Mouse (Mus musculus): ENCODE results near the gene Klf11.
"Not testable (repeated sequence)": the region's sequence is repeated elsewhere in the genome, so short reads cannot be mapped to it uniquely, and the experiment has no call there.

Klf11 gene

DNA sequence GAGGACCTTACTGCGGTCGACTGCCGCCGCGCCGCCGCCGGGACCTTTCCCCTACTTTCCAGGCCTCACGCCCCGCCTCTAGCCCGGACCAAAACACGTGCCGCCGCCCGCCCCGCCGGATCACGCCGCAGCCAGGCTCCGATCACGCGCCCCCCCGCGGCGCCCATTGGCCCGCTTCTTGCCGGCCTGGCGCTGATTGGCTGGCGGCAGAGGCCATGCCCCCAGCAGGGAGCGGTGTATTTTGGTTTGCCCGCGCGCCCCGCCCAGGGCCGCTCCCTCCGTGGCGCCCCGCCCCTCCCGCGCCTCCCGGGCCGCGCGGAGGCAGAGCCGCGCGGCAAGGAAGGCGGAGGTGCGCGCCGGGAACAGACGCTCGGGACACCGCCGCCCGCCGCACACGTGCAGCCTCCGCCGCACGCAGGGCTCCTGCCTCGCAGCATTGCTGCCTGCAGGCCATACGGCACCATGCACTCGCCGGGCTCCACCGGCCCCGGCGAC lies at the start of gene Klf11:
Gene Klf11, plus strand, starts transcription at position 212 of the 495 bp plus-strand sequence.
- DNase-seq, result peak; percentile 94 to 97

DNA sequence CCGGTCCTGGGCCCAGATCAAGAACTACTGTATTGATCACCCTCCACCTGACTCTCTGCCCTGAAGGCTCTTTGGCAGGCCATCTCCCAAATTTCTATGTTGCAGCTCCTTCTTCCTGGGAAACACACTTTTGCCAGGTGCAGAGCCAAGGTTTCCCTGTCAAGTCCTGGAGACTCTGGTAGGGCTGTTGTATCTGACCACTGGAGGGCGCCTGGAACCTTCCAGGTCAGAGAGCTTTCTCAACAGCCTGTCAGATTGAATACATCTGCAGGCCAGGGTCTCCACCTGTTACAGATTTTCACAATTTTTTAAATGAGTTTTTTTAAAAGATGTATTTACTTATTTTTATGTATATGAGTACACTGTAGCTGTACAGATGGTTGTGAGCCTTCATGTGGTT lies 47.8 kb upstream of the Klf11 start:
- peak; percentile 52 to 58 for DNase-seq

DNA sequence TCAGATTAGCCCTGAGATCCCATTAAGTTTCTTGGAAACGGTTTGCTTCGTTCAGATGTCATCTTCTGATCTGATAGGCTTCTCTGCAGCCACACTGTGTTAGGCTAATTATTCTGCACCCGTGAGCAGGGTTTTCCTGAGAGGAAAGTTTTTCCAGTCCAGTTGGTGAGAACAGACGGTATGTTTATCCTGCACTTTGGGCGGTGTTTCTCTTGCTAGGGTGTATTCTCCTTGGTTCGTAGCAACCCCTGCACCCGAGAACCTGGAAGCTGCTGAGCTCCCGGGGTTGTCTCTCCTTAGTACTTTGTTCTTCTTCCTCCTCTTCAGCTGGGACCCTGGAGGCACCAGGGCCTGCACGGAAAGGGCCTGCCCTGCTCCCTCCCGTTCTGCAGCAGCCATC lies 44.9 kb upstream of the Klf11 start:
- no peak for DNase-seq

DNA sequence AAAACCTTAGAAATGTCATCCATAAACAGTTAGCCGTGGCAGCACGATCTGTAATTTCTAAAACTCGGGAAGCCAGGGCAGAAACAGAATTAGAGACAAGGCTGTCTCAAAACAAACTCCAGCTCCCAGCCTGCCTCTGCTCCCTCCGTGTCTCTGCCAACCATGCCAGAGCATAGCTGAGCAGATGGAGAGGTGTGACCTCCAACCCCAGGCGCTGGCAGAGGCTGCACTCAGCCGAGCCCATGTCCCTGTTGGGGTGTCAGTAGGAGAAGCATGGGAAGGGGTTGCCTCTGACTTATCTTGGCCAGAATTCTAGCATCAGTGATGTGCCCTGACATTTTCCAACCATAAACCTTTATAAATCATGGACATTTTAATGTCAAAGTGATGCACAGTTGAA lies 38.5 kb upstream of the Klf11 start:
- DNase-seq, result no peak

DNA sequence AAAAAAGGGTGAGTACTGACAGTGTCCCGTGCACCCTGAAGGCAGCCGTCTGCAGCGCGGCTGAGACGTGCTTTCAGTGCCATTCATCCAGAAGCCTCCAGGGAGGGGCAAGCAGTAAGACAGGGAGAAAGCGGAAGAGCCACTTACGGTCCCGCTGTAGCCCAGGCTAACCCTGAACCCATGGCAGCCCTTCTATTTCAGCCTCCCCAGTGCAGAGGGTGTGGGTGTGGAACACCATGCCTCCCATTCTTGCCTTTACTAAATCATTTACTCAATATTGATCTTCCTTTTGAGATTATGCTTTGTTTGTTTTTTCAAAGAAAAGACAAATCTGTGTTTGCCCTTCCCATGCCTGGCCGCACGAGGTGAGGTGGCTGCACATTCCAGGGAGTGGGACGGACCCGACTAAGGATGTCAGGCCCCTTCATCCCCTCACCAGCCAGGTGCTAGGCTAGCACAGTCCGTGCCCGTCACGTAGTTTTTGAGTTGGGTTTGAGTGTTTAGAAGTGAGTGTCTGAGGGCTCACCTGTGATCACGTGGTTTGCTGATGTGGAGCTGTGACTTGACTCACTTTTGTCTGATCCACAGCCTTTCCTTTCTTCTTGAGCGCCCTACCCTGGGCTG lies 36.5 kb upstream of the Klf11 start:
- DNase-seq, result no peak

DNA sequence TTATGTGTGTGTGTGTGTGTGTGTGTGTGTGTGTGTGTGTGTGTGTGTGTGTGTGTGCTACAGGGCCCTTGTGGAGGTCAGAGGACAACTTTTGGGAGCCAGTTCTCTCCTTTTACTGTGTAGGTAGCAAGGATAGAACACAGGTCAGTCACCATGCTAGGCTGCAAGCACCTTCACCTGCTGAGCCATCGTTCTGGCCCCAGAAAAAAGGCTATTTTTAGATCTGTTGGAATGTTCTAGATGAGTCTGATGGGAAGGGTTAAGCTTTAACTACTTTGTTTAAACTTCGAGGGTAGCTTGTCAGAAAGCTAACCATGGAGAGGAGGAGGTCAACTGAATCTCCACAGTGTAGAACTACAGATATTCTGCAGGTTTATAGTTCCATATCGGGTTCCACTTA lies 35.9 kb upstream of the Klf11 start:
- no peak for DNase-seq

DNA sequence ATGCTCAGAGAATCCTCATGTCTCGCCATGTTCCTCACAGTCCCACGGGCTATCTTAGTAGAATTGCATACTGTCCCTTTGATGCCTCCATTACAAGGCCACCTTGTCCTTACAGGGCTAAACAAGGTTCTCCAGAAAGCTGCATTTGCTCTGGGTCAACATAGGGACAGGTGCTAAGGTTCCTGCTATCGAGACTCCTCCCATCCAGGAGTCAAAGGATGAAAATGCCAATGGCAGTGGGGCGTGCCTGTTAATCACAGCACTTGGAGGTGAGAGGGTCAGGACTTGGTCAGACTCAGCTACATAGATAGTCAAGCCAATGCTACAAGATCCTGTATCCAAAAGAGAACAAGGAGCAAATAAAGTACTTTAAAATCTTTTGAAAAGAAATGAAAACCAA lies 31.6 kb upstream of the Klf11 start:
- DNase-seq, result no peak

DNA sequence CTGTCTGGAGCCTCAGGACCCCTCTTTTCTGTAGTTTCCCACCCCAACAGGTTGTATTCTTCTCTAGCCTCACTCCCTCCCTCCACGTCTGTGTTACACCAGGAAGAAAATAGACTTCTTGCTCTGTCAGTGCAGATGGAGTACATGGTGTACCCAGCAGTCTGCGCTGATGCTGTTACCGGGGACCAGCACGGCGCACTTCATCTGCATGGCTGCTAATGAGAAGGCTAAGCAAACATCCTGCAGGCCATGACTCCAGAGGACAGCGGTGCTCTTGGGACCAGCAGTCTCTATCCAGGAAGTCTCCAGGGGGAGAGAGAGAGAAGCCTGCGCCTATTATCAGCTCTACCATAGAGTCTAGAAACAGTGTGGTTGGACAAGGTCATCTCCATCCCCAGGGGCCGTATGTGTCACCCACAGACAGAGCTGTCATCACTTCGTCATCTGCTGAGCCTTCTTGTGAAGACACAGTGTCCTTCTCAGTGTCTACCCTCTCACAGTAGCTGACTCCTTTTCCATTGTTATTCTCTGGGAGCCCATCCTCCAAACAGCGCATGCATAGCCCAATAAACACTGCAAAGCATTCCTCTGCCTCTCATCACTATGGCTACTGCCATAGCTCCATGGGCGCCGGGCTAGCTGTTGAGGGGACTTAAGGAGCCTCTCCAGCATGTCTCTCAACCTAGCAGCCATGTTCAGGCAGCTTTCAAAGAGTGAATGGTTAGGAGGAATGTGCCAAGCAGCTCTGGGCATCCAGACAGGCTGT lies 27.4 kb upstream of the Klf11 start:
- DNase-seq, result no peak

DNA sequence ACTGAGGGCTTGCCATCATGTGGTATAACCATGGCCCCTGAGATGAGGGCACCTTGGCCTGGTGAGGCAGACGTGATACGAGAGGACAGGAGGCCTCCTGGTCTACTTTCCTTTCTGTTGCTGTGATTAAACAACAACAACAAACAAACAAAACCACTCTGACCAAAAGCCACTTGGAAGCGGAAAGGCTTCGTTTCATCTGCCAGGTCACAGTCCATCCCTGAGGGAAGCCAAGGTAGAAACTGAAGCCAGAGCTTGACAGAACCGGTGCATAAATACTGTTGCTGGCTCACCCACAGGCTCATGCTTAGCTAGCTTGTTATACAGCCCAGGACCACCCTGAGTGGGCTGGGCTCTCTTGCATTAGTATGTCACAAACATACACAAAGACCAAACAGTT lies 24.7 kb upstream of the Klf11 start:
- DNase-seq, result no peak

DNA sequence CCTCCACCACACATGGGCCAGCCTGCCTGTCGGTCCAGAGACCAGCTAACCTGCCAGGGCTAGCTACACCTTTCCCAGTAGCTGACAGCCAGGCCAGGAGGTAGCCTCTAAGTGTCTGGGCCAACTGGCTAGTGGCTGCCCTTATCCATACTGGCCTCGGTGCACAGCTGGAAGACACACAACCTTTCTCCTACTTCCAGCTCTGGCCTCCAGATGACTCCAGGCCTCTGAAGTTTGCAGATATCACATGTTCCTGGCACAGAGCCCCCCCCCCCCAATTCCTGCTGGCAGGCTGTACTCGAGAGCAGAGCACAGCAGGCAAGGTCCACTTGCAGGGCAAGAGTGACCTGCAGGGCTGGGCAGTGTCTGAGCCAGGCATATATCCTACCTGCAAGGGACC lies 23.9 kb upstream of the Klf11 start:
- no peak for DNase-seq

DNA sequence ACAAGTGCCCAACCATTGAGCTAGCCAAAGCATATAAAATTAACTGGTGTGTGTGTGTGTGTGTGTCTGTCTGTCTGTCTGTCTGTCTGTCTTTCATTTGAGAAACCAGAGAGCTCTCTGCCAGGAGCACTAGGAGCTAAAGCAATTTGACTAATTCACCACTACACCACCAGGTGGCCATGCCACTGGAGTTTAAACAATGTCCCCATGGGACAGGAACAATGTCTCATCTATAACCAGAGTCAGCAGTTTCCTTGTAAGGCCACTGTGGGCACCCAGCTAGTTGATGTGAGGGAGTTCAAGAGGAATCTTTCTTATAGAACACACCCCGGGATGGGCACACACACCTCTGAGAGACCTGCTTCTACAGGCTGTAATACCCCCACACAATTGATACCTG lies 20.9 kb upstream of the Klf11 start:
- no peak for DNase-seq

DNA sequence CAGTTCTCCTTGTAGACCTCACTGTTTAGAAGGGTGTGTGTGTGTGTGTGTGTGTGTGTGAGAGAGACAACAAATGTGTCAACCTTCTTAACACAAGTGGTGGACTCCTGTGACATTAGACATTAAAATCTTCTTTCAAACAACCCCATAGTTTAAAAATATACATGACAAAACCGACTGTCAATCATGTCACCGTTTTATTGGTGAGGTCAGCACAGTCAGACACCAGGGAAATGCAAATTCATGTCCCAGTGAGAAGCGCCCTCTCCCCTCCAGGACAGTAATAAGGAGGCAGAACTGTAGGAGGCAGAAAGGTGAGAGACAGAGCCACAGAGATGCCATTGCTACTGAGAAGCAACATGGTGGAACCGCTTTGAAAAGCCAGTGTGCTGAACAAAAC lies 18.7 kb upstream of the Klf11 start:
- DNase-seq, result no peak

DNA sequence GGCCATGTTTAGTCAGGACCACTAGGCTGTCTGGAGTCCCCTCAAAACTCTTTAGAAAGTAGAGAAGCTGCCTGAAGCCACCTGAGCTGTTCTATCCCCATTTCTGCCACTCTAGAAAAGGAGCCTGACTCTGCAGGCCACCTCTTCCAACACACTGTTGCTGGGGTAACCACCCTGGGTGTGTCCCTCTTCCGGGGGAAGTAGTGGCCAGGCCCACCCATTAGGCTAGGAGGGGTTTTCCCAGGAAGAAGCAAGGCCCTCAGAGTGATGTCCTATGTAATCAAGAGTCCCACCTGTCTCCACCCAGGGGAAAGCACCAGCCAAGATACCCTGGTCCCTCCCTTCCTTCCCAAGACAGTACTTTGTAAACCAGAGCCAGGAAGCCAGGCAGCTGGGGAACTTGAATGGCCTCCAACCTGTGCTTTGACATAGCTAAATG lies 17.3 kb upstream of the Klf11 start:
- no peak for DNase-seq

DNA sequence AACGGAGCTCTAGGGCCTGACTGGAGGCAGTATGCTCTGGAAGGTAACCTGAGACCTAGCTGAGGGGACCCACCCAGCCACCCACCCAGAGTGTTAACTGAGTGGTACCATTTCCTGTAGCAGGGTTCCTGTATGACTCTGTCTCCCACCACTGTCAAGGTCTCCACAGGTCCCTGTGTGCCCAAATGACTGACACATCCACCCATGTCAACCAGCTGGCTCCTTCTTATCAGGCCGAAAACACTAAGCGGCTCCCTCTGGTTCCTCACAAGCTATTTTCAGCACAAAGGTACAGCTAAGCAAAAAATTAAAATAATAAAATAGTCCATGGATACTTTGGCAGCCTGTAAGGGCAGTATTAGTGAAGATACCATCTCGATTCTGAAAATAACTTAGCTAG lies 16.9 kb upstream of the Klf11 start:
- no peak for DNase-seq

DNA sequence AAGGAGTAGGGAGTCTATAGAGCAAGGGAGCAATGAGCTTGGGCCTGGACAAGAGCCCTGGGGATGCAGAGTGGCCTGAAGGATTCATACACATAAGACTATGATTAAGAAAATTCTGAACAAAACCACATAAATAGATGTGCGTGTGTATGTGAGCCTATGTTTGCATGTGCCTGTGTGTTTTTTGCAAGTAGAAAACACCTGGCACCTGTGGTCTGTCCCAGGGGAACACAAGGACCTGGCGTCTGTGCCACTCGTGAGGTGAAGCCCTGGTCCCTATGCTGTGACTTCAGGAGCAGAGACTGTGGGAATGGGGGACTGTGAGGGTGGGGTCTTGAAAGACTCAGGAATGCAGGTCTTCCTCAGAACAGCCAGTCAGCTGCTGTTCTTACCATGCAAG lies 16.4 kb upstream of the Klf11 start:
- DNase-seq, result no peak

DNA sequence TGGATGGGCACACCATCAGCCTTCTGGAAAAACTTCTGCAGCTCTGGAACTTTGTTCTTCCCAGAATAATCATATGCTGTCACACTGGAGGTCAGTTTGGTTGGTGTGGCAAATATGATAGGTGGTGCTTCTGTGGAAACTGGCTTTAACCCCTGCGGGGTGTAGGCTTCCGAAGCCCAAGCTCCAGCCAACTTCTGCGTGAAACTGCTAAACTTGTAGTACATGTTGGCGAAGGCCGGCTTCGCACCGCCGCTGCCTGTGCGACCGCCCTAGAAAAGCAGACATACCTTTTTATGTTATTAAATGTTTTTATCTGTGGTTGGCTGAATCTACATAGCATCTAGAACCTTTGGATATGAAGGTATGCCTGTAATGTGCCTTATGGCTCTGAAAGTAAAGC lies 12.3 kb upstream of the Klf11 start:
- DNase-seq, result not testable (repeated sequence)

DNA sequence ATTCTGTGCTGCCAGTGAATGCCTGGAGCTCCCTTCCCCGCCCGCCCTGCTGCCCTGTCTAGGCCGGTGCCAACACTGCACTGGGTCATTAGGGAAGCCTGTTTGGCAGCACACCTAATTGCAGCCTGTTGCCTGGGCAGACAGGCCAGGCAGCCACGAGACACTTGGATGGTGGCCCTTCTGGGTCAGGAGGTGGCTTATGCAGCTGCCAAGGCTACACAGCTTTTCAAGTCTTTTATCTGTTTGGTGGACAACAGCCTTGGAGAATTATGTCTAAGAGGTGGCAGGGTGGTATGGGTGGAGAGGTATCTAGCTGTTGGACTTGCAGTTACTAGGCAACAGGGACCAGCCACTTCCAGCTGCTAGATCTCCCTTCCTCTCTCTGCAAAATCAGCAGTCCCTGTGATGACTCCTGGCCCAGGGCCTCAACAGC lies 8.7 kb upstream of the Klf11 start:
- DNase-seq, result peak; percentile 65 to 74

DNA sequence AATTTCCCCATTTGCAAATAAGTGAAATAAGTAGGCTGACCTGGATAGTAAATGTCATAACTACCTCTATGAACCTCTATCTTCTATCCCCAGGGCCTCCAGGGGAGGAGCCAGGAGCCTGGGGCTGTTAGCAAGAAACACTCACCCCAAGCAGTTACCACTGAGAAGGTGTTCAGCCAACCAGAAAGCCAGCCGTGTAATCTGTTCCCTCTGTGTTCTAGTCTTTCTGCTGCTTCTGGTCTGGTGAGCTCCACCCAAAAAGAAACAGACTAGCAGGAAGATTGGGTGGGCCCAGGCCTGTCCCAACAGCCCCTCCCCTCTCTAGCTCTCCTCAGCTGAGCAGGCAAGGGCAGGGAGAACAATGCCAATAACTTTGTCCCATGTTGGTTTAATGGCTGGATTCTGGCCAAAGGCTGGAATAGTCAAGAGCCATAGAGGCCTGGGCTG lies 6.9 kb upstream of the Klf11 start:
- no peak for DNase-seq

DNA sequence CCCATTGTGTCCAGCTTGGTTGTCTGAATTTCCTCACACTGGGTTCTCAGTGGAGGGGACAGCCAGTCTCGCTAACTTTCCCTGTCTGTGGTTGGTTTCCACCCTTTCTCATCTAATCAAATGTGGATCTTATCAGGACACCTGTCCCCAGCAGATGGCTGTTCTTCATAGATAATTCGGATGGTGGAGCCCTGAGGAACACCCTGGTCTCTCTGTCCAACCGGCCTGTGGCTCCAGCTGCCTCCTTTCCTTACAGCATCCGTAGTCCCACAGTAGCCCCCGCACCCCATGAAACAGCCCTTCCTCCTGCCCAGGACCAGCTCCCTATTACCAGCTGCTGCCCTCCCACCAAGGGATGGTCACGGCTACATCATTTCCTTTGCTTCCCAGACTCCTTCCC lies 5.2 kb upstream of the Klf11 start:
- DNase-seq, result no peak

DNA sequence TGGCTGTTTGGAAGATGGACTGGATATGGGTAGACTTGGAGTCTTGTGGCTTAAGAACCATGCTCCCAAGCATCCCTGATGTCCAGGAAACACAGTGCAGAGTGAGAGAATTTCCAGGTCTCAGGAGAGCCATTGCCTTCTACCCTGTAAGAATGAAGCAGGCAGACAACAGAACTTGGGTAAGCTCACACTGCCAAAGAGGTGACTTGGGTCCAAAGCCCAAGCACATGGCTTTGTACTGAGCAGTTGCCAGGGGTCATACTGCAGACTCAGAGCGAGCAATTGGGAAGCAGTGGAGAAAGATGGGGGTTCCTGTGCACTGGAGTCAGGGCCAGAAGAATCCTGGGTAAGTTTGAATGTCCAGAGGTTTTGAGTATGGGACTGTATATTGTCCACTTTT lies 3.0 kb upstream of the Klf11 start:
- DNase-seq, result no peak

DNA sequence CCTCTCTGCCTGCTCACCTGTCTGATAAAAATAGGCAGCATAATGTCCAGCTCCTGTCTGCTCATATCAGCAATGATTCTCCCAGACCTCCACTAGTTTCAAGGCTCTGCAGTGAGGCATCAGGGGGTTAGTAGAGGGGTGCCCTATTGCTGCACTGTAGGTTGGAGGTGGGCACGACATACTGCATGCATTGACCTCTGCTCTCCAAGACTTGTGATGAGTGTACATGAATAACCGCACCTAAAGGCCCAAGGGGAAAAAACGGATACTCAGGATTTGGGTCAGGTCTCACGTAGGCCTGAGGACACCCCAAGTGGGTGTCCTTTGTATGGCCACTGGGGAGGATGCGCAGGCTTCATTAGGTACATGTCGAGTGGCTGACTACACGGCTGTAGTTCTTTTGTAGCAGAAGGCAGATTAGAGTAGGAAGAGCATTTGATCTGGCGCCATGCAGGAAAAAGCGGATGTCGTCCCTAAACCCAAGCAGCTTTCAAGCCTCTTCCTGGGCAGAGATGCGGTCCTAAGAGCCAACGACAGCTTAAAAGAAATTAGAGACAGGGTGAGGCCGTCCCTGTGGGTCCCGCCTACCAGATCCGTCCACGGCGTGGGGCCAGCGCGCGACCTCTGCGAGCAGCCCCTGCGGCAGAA lies 535 bp upstream of the Klf11 start:
- no peak for DNase-seq

DNA sequence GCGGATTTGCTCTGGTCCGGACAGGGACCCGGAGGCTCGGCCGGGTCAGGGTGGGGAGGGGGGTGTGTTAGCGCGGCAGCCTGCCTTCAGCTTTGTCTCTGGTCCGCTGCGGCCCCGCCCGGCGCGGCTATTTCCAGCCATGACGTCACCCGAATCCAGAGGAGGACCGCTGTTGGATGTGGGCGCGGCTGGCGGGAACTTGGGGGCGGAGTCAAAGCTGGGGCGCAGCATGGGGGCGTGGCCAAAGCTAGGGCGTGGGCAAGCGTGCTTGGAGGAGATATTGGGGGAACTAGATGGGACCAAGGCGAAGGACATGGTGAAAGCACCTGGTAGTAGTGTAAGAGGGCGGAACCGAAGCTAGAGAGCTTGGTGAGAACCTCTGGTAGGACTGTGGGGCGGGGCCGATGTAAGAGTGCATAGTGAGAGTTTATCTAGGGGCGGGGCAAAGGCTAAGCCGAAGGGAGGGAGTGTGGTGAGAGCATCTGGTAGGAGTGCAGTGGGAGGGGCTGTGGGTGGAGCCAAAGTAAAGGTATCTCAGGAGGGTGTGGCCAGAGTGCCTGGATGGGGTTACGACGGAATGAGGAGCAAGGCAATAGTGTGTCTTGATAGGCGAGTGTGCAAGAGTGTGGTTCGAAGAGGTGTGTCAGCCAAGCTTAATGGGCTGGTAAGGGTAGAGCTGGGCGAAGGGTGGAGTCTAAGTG lies 718 bp downstream of the Klf11 start:
- peak; percentile 70 to 80 for DNase-seq
